Comparison of ENCODE assay signal across 8 mouse cellular contexts in genomic region chr14:47648218-47648617, GRCm38 (mm10). TPM values are rescaled to one million over a fixed set of nuclear protein-coding genes. Genes with fewer than 3 reads are reported as not detected.
A peak's percentile ranks its signal among the peaks of the same experiment; 100 is the strongest.
DNase-seq lines count a peak whose midpoint lies in the region; ATAC-seq and TF ChIP-seq lines count a peak whose summit lies in the region.

Gene Ktn1, plus strand, starts transcription at chr14:47648448.

- in situ Hi-C loops in Patski (cut with MboI; ENCODE audit: low pct_unique_long_range_greater_than_20kb) = no loop called here

- no peak for TF ChIP-seq CTCF in Patski (IDR thresholded peaks at IDR 0.05)

- no peak for DNase-seq in kidney, adult 18-20 months
- no peak for DNase-seq in Patski (ENCODE audit: low read depth, low spot score)
- no peak for DNase-seq in heart, postnatal 14 days
- no peak for DNase-seq in spleen, postnatal 14 days (ENCODE audit: low spot score in 2 of 2)

- H3K4me3 ChIP-seq in kidney, embryonic 16.5 days (ENCODE audit: low read length) = peak within 1 kb of the TSS; percentile 97
- peak within 1 kb of the TSS; percentile 91 for H3K4me3 ChIP-seq in erythroblast, embryonic 14.5 days (replicated peaks)
- H3K4me3 ChIP-seq in limb, embryonic 12.5 days (replicated peaks) = peak within 1 kb of the TSS; percentile 93
- peak within 1 kb of the TSS; percentile 84 for H3K4me3 ChIP-seq in neural tube, embryonic 15.5 days (replicated peaks)

- intact Hi-C loops in heart, postnatal 14 days (cut with DNase I) = no loop called here

- WGBS in kidney, embryonic 16.5 days = 42% methylated on average over 5 of the region's 5 CpGs
- 60% methylated on average over 5 of the region's 5 CpGs for WGBS in limb, embryonic 12.5 days
- WGBS in neural tube, embryonic 15.5 days = 60% methylated on average over 5 of the region's 5 CpGs

- peaks cover 16% of the 10 kb centered on the region for H3K4me1 ChIP-seq in kidney, embryonic 16.5 days (ENCODE audit: insufficient read depth, low read length)
- peaks cover 27% of the 10 kb centered on the region for H3K4me1 ChIP-seq in erythroblast, embryonic 14.5 days (ENCODE audit: control insufficient read depth)
- H3K4me1 ChIP-seq in limb, embryonic 12.5 days (replicated peaks) = peaks cover 13% of the 10 kb centered on the region
- peaks cover 24% of the 10 kb centered on the region for H3K4me1 ChIP-seq in neural tube, embryonic 15.5 days

- no peak for ATAC-seq in kidney, embryonic 16.5 days (ENCODE audit: low FRiP score, low TSS enrichment)
- no peak for ATAC-seq in Patski
- no peak for ATAC-seq in limb, embryonic 12.5 days (ENCODE audit: insufficient number of reproducible peaks, insufficient read depth, low FRiP score, low TSS enrichment, low read depth)
- no peak for ATAC-seq in neural tube, embryonic 15.5 days (ENCODE audit: low FRiP score)

- H3K36me3 ChIP-seq in kidney, embryonic 16.5 days (ENCODE audit: insufficient read depth, low read length) = no peaks in the 10 kb centered on the region
- H3K36me3 ChIP-seq in erythroblast, embryonic 14.5 days (ENCODE audit: control insufficient read depth) = no peaks in the 10 kb centered on the region
- H3K36me3 ChIP-seq in limb, embryonic 12.5 days = no peaks in the 10 kb centered on the region
- no peaks in the 10 kb centered on the region for H3K36me3 ChIP-seq in neural tube, embryonic 15.5 days

- peak within 1 kb of the TSS; percentile 95 for H3K9ac ChIP-seq in kidney, embryonic 16.5 days (replicated peaks; ENCODE audit: low read length)
- H3K9ac ChIP-seq in limb, embryonic 12.5 days (replicated peaks) = peak within 1 kb of the TSS; percentile 92
- peak within 1 kb of the TSS; percentile 90 for H3K9ac ChIP-seq in neural tube, embryonic 15.5 days (replicated peaks)

- H3K27me3 ChIP-seq in kidney, embryonic 16.5 days (ENCODE audit: insufficient read depth, low read length) = no peaks in the 10 kb centered on the region
- no peaks in the 10 kb centered on the region for H3K27me3 ChIP-seq in Patski
- H3K27me3 ChIP-seq in erythroblast, embryonic 14.5 days (ENCODE audit: control insufficient read depth) = peaks cover 20% of the 10 kb centered on the region
- H3K27me3 ChIP-seq in limb, embryonic 12.5 days = no peaks in the 10 kb centered on the region
- no peaks in the 10 kb centered on the region for H3K27me3 ChIP-seq in neural tube, embryonic 15.5 days (replicated peaks)

- H3K27ac ChIP-seq in kidney, embryonic 16.5 days (ENCODE audit: low read length) = peak within 1 kb of the TSS; percentile 98
- peak within 1 kb of the TSS; percentile 97 for H3K27ac ChIP-seq in limb, embryonic 12.5 days
- H3K27ac ChIP-seq in neural tube, embryonic 15.5 days (replicated peaks) = peak within 1 kb of the TSS; percentile 87

- CTCF ChIA-PET in Patski (lab: Charles Lee) = interaction anchor here (0.9 to 2.8 kb wide), 3 partner anchors 9 to 14 kb away, joined by 3 to 10 read pairs (median 7); no protein-coding TSS in a partner anchor

- peak within 1 kb of the TSS; percentile 61 for H3K4me2 ChIP-seq in kidney, embryonic 16.5 days (replicated peaks; ENCODE audit: low read depth, low read length)
- peak within 1 kb of the TSS; percentile 72 for H3K4me2 ChIP-seq in limb, embryonic 12.5 days
- H3K4me2 ChIP-seq in neural tube, embryonic 15.5 days = peak within 1 kb of the TSS; percentile 69

- H3K9me3 ChIP-seq in kidney, embryonic 16.5 days (ENCODE audit: low read length) = no peaks in the 10 kb centered on the region
- H3K9me3 ChIP-seq in erythroblast, embryonic 14.5 days (ENCODE audit: control insufficient read depth, low read length) = no peaks in the 10 kb centered on the region
- H3K9me3 ChIP-seq in limb, embryonic 12.5 days = no peaks in the 10 kb centered on the region
- H3K9me3 ChIP-seq in neural tube, embryonic 15.5 days (replicated peaks) = no peaks in the 10 kb centered on the region

- POLR2A ChIA-PET in Patski (lab: Charles Lee) = interaction anchor here (0.8 to 1.0 kb wide), 2 partner anchors 9 to 14 kb away, joined by 3 read pairs; no protein-coding TSS in a partner anchor

RNA-seq across cellular contexts. Expression of gene Ktn1, which starts in this region (rescaled TPM):
- polyA plus RNA-seq in kidney, embryonic 16.5 days (2015; fragmentation: Nextera tagmentation; extraction: Ambion mirVana) = 52.1 and 63.1 TPM in 2 replicates
- 92.3 TPM for polyA plus RNA-seq in Patski (2021)
- polyA plus RNA-seq in erythroblast, embryonic 14.5 days (2012) = 0.18 and 0.29 TPM in 2 replicates
- 100 to 1,000 TPM; 152 to 172 TPM for total RNA-seq in heart, postnatal 14 days (2021)
- polyA plus RNA-seq in limb, embryonic 12.5 days (2016; fragmentation: Nextera tagmentation; extraction: Ambion mirVana) = 63.0 and 64.2 TPM in 2 replicates
- polyA plus RNA-seq in neural tube, embryonic 15.5 days (2015; fragmentation: Nextera tagmentation; extraction: Ambion mirVana) = 59.1 and 64.5 TPM in 2 replicates

Comparison
In these comparisons a context has a peak if more than half of its experiments do, and no peak if none do; other contexts are left out.
1. RNA of gene Ktn1 (polyA plus RNA-seq): 92.3 TPM in Patski (single experiment), 59.1 to 64.5 TPM in neural tube, embryonic 15.5 days, 63.0 to 64.2 TPM in limb, embryonic 12.5 days and 52.1 to 63.1 TPM in kidney, embryonic 16.5 days; 0.18 to 0.29 TPM in erythroblast, embryonic 14.5 days; every median in the first group is over 10 times any median in the second.
2. Peak in every context shown above with its lines, with median percentiles within 50 percentile points of each other: H3K27ac ChIP-seq, H3K4me2 ChIP-seq, H3K4me3 ChIP-seq and H3K9ac ChIP-seq.